Mouse (Mus musculus): ENCODE data around the gene Serpini1. TPM values are rescaled to one million over a fixed set of nuclear protein-coding genes. Genes with fewer than 3 reads are reported as not detected.
"Not testable (repeated sequence)": the region's sequence is repeated elsewhere in the genome, so short reads cannot be mapped to it uniquely, and the experiment has no call there.

Gene Serpini1
- polyA plus RNA-seq, 1 experiment from 2014 or later = 13.2 TPM

- H3K4me1 ChIP-seq = no peaks in the 10 kb centered on the region
- no peaks in the 10 kb centered on the region for H3K27me3 ChIP-seq
- H3K4me3 ChIP-seq = no peak overlapping the region
- no peak overlapping the region for H3K27ac ChIP-seq
- H3K9ac ChIP-seq = no peak overlapping the region
- H3K36me3 ChIP-seq = no peaks in the 10 kb centered on the region
- ATAC-seq (ENCODE audit: insufficient number of reproducible peaks, insufficient read depth, low FRiP score, low TSS enrichment) = no peak
- no peak overlapping the region for H3K4me2 ChIP-seq (replicated peaks)
- H3K9me3 ChIP-seq = no peaks in the 10 kb centered on the region
Observed at GRCm38 (mm10) chr3:75647542-75647941, 90.2 kb downstream of the Serpini1 start.

- Histone ChIP-seq H3K9me3 (no peaks in the 10 kb centered on the region), H3K36me3 (no peaks in the 10 kb centered on the region), H3K27me3 (no peaks in the 10 kb centered on the region), H3K4me2 (replicated peaks) (no peak overlapping the region), H3K9ac (no peak overlapping the region), H3K4me3 (no peak overlapping the region), H3K27ac (no peak overlapping the region), H3K4me1 (no peaks in the 10 kb centered on the region)
- 87% methylated on average over 1 of the region's 1 CpGs for WGBS
- ATAC-seq (ENCODE audit: insufficient number of reproducible peaks, insufficient read depth, low FRiP score, low TSS enrichment) = no peak
Observed at GRCm38 (mm10) chr3:75648226-75648625, 90.9 kb downstream of the Serpini1 start.

DNA sequence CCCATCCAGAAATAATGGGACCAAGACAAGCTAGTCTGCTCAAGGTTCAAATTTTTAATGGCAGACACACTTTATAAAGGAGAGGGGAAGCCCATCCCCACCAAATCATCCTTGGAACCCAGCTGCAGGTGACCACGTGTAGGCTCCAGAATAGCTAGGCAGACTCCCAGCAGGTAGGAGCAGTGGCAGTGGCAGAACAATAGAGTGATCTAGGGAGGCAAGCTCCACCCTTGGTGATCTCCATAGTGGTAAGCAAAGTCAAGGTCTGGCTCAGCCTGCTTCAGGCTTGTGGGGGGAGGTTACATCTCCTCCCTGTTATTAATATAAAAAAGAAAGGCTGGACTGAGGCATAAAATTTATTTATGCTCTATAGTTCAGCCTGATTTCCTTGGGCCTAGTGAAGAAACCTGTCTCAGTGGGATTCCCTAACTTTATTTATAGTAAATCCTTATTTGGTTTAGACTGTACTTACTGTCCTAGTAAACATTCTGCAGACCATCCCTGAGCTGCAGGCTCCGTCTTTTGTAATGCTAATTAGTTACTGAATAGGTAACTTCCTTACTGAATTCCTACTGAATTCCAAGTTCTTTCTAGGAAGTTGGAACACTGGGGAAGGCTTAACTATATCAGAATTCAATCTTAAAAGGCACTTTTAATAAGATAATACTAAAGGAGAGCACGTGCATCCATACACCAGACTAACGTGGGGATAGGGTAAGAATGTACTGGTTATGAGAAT, 93.2 kb downstream of the Serpini1 start:
- not testable (repeated sequence) for H3K27ac ChIP-seq; H3K36me3 ChIP-seq; H3K4me2 ChIP-seq (replicated peaks); H3K4me3 ChIP-seq; ATAC-seq (ENCODE audit: insufficient number of reproducible peaks, insufficient read depth, low FRiP score, low TSS enrichment); H3K9ac ChIP-seq; H3K27me3 ChIP-seq; H3K4me1 ChIP-seq; H3K9me3 ChIP-seq
- WGBS = 57% methylated on average over 4 of the region's 4 CpGs

DNA sequence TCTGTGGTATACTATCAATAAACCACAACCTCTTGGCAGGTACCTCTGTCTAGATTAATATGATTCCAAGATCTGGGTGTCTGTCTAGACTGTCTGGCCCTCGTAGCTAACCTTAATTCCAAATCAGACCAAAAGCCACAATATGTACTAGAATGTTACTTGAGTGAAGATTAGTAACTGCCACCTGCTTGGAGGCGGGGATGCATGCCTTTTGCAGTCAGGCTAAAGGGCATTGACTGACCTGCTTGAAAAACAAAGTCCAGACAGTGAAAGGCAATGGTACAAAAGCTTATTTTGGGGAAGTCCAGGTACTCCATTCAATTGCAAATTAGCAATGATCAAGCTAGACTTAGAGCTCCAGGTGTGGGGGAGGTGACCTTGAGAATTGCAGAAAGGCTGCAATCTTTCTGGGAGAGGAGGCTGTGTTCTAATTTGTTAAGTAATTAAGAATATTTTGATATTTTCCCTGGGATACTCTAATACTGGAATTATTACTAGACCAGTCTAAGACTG, 94.3 kb downstream of the Serpini1 start:
- Histone ChIP-seq H3K36me3 (no peaks in the 10 kb centered on the region), H3K27me3 (no peaks in the 10 kb centered on the region), H3K4me3 (no peak overlapping the region), H3K27ac (no peak overlapping the region), H3K9me3 (no peaks in the 10 kb centered on the region), H3K9ac (no peak overlapping the region), H3K4me1 (no peaks in the 10 kb centered on the region), H3K4me2 (replicated peaks) (no peak overlapping the region)
- 76% methylated on average over 2 of the region's 2 CpGs for WGBS
- ATAC-seq (ENCODE audit: insufficient number of reproducible peaks, insufficient read depth, low FRiP score, low TSS enrichment) = no peak

- H3K4me2 ChIP-seq (replicated peaks); H3K9me3 ChIP-seq; H3K4me1 ChIP-seq; H3K9ac ChIP-seq; H3K4me3 ChIP-seq; ATAC-seq (ENCODE audit: insufficient number of reproducible peaks, insufficient read depth, low FRiP score, low TSS enrichment); H3K36me3 ChIP-seq; H3K27ac ChIP-seq; H3K27me3 ChIP-seq: not testable (repeated sequence)
- 50% methylated on average over 4 of the region's 4 CpGs for WGBS
Observed at GRCm38 (mm10) chr3:75653901-75654300, 96.6 kb downstream of the Serpini1 start.

- no peaks in the 10 kb centered on the region for H3K36me3 ChIP-seq
- no peak for ATAC-seq (ENCODE audit: insufficient number of reproducible peaks, insufficient read depth, low FRiP score, low TSS enrichment)
- no peaks in the 10 kb centered on the region for H3K27me3 ChIP-seq
- H3K9me3 ChIP-seq = no peaks in the 10 kb centered on the region
- H3K4me3 ChIP-seq = no peak overlapping the region
- H3K4me1 ChIP-seq = no peaks in the 10 kb centered on the region
- no peak overlapping the region for H3K27ac ChIP-seq
- H3K9ac ChIP-seq = no peak overlapping the region
- H3K4me2 ChIP-seq (replicated peaks) = no peak overlapping the region
- 71% methylated on average over 6 of the region's 6 CpGs for WGBS
Observed at GRCm38 (mm10) chr3:75655578-75656344, 98.4 kb downstream of the Serpini1 start.

- Histone ChIP-seq H3K36me3 (no peaks in the 10 kb centered on the region), H3K9me3 (no peaks in the 10 kb centered on the region), H3K4me3 (no peak overlapping the region), H3K9ac (no peak overlapping the region), H3K27ac (no peak overlapping the region), H3K4me2 (replicated peaks) (no peak overlapping the region), H3K4me1 (no peaks in the 10 kb centered on the region), H3K27me3 (no peaks in the 10 kb centered on the region)
- 81% methylated on average over 3 of the region's 3 CpGs for WGBS
- no peak for ATAC-seq (ENCODE audit: insufficient number of reproducible peaks, insufficient read depth, low FRiP score, low TSS enrichment)
Observed at GRCm38 (mm10) chr3:75666962-75667361, 109.6 kb downstream of the Serpini1 start.

GRCm38 (mm10) chr3:75670425-75670824, 113.1 kb downstream of the Serpini1 start:
- Histone ChIP-seq H3K27ac (no peak overlapping the region), H3K27me3 (no peaks in the 10 kb centered on the region), H3K4me3 (no peak overlapping the region), H3K9me3 (no peaks in the 10 kb centered on the region), H3K4me1 (no peaks in the 10 kb centered on the region), H3K36me3 (no peaks in the 10 kb centered on the region), H3K9ac (no peak overlapping the region), H3K4me2 (replicated peaks) (no peak overlapping the region)
- WGBS = 61% methylated on average over 1 of the region's 1 CpGs
- ATAC-seq (ENCODE audit: insufficient number of reproducible peaks, insufficient read depth, low FRiP score, low TSS enrichment) = no peak

DNA sequence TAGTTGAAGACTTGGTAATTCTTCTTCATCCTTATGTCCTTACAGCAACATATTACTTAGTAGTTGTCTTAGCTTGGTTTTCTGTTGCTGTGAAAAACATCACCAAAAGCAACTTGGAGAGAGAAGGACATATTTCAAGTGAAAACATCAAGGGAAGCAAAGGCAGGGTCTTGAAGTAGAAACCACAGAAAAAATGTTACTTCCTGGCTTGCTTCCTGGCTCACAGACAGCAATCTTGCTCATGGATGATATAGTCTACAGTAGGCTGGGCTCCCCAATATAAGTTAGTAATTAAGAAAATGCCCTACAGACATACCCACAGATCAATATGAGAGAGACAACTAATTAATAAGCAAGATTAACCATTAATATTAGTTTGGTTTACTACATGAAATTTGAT, 125.5 kb downstream of the Serpini1 start:
- no peak overlapping the region for H3K27ac ChIP-seq
- no peak for ATAC-seq (ENCODE audit: insufficient number of reproducible peaks, insufficient read depth, low FRiP score, low TSS enrichment)
- H3K36me3 ChIP-seq = no peaks in the 10 kb centered on the region
- H3K9ac ChIP-seq = no peak overlapping the region
- no peaks in the 10 kb centered on the region for H3K4me1 ChIP-seq
- no peak overlapping the region for H3K4me3 ChIP-seq
- no peak overlapping the region for H3K4me2 ChIP-seq (replicated peaks)
- H3K9me3 ChIP-seq = no peaks in the 10 kb centered on the region
- H3K27me3 ChIP-seq = no peaks in the 10 kb centered on the region

- Histone ChIP-seq H3K36me3 (no peaks in the 10 kb centered on the region), H3K4me1 (no peaks in the 10 kb centered on the region), H3K27ac (no peak overlapping the region), H3K9me3 (no peaks in the 10 kb centered on the region), H3K4me2 (replicated peaks) (no peak overlapping the region), H3K9ac (no peak overlapping the region), H3K4me3 (no peak overlapping the region), H3K27me3 (no peaks in the 10 kb centered on the region)
- WGBS = 77% methylated on average over 2 of the region's 2 CpGs
- ATAC-seq (ENCODE audit: insufficient number of reproducible peaks, insufficient read depth, low FRiP score, low TSS enrichment) = no peak
Observed at GRCm38 (mm10) chr3:75686775-75687174, 129.4 kb downstream of the Serpini1 start.

DNA sequence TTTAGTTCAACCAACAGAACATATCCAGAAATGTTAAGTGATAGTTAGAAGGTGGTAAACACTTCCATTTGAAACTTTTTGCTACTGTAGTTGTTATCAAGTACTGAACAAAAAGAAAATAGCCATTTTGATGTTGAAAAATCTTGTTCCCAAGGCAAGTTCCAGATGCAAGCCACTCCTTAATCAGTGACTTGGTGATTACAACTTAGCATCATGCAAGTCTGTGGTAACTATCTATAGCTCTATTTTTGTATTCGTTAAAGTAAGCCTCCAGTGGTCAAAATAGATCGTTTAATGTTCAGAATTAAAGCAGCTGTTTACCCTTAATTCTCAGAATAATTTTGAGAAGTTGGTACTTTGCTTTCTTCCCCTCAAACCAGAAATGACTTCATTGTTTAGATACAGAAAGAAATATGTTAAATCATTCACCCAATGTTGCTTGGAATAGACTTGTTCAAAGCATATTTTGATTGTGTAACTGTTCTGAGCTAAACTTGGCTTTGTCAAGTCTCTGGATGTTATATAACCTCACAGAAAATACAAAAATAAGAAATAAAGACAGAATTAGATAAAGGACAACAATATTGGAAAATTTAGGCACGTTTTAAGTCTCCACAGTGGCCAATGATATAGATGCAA, 130.0 kb downstream of the Serpini1 start:
- Histone ChIP-seq H3K4me3 (no peak overlapping the region), H3K4me1 (no peaks in the 10 kb centered on the region), H3K36me3 (no peaks in the 10 kb centered on the region), H3K9me3 (no peaks in the 10 kb centered on the region), H3K27ac (no peak overlapping the region), H3K9ac (no peak overlapping the region), H3K4me2 (replicated peaks) (no peak overlapping the region), H3K27me3 (no peaks in the 10 kb centered on the region)
- no peak for ATAC-seq (ENCODE audit: insufficient number of reproducible peaks, insufficient read depth, low FRiP score, low TSS enrichment)
- 77% methylated on average over 3 of the region's 3 CpGs for WGBS

DNA sequence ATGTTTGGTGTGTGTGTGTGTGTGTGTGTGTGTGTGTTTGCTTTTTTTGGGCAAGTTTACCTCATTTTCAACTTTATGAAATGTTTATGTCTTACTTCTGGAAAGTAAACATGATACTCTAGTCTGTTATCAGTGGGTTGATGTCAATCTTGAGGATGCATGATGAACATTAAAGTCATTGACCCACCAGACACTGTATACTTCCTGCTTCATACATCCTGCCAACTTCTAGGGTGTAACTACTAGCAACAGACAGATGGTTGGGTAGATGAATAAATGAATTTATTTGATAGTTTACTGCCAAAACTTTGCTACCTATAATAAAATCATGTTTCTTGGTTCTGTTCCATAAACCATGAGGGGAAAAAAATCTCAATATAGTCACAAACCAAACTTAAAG, 133.0 kb downstream of the Serpini1 start:
- H3K4me1 ChIP-seq = no peaks in the 10 kb centered on the region
- H3K4me2 ChIP-seq (replicated peaks) = no peak overlapping the region
- no peak overlapping the region for H3K9ac ChIP-seq
- no peaks in the 10 kb centered on the region for H3K36me3 ChIP-seq
- no peak overlapping the region for H3K4me3 ChIP-seq
- H3K27me3 ChIP-seq = no peaks in the 10 kb centered on the region
- ATAC-seq (ENCODE audit: insufficient number of reproducible peaks, insufficient read depth, low FRiP score, low TSS enrichment) = no peak
- H3K27ac ChIP-seq = no peak overlapping the region
- no peaks in the 10 kb centered on the region for H3K9me3 ChIP-seq
